Mouse (Mus musculus) regulatory T cell (primary cell): ENCODE measurements at regions not wholly inside any gene's neighbourhood (a gene's known extent, or its start where the extent isn't known, plus 50 kb on each side); places are given as distances from the start of the nearest gene placed in this dataset.
"Not testable (repeated sequence)": the region's sequence is repeated elsewhere in the genome, so short reads cannot be mapped to it uniquely, and the experiment has no call there.

Source experiments
- in situ Hi-C: fragments of 300-600 bp; cut with MboI, MseI; formaldehyde crosslinking; loops from one replicate; pipeline ENCODE4 v1.15.1; 2025; ENCODE audit warnings: high pct_unique_total_duplicates

DNA sequence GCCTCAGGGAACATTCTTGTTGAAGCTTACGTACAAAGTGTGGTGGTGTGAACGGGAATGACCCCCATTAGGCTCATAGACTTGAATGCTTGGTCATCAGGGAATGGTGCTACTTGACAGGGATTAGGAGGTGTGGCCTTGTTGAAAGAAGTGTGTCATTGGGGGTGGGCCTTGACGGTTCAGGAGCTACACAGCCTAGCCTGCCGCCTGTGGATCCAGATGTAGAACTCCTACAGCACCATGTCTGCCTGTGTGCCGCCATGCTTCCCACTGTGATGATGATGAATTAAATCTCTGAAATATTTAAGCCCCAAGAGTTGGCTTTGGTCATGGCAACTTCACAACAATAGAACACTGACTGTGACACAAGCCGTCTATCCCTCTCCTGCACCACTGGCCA, 163.6 kb downstream of the Ankrd50 start:
- in situ Hi-C loops = no loop called here

DNA sequence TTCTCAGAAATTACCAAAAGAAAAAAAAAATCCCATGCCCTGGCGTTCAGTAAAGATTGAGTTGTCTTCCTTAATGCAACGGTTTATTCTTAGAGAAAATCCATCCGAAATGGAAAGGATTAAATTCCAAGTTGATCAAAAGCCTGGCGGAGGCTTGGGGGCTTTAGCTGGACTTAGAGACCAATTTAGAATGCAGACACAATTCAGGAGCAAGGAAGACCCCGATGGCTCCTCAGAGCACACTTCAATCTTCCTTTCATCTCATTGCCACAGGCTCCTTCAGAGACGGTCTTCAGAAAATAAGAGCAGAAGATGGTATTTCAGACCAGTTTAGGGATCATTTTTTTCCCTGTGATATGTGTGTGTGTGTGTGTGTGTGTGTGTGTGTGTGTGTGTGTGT, 171.8 kb downstream of the Ankrd50 start:
- in situ Hi-C loops = no loop called here

DNA sequence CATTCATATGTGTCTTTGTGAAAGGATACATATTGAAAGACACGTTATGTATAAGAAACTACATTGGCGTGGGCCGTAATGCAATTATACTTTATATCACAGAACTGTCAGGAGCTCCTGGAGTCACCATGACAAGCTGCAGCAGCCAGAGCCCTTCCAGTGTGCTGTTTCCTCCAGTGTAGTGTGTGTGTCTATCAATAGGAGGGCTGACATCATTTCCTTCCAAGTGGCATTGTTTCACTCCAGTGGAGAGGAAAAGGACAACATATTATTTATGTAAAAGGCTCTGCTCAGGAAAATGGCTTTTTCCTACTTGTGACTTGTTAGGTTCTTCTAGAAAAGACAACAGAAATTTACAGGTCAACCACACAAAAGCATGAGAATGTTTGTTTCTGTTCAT, 172.5 kb downstream of the Ankrd50 start:
- in situ Hi-C loops = no loop called here

DNA sequence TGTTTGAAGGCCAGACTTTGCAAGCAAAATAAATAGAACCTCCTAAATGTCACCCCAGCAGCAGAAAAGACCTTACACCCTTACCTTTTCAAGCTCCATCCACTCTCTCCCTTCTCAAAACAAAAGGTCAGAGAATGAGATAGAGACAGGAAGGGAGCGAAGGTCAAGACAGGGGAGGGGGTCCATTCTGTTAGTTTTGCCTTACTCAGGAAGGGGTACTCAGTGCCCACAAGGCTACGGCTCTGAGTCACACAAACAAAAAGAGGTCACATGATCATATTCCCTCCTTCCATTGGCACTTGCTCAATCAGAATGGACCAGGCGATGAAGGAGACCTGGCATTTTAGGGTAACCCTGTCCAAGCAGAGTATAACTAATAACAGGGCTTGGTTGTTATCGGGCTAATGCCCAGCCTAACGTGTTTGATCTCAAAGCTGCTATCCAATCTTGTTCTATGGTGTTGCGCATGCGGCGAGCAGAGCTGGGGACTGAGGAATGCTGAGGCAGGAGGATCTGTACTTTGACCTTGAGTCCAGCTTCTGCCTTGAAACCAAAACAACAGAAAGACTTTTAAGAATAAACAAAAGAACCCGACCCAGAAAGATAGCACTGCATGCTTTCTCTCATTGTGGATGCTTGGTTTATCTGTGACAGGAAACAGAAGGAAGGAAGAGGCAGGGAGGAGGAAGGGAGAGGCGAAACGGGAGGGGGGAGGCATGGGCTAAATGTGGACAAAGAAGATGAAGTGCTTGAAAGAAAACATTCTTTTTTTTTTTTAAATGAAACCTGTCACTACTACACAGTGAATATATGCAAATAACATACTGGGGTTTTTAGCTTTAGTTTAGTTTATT, 184.5 kb downstream of the Ankrd50 start:
- in situ Hi-C loops = no loop called here

DNA sequence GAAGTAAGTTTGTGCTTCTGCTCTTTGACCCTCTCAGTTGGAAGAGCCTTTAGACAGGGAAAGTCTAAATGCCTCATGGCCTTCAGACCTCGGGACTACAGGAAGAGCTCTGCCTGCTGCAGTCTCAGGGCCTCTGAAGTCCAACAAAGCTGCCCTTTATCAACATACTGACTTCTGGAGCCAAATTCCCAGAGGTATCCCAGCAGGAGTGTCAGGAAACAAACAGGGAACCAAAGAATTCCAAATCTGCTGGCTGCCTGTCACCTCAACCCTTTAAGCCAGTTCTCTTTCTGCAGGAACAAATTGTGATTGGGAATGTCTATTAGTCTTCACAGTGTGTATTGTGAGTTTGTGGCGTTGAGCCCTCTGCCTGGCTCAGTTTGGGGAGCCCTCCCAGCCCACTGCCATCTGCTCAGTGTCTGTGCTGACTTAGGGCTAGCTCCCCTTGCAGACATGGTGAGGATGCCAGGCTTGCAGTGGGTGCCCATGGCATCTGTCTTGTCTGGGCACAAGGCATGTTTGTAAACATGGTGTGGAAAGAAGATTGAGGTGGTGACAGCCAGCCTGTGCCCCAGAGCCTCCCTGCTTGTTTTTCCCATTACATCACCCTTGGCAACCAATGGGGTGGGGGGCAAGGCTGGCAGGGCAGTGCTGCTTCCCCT, 185.3 kb downstream of the Ankrd50 start:
- in situ Hi-C loops = no loop called here

DNA sequence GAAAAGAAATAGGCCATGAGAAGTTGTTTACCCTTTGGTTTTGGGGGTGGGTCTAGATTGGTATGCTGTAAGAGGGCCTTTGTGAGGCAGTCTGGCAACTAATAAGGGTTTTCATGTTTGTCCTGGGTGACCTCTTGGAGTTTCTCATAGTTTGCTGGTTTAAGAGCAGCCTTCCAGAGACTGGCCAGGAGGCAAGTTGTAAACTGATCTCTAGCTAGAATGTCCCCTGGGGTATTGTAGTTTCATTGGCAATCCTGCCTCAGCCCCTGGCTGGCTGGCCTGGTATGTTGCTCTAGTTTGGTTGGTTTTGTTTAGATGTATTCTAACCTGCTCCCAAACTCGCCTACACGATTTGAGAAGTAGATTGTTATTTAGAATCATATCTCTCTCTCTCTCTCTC, 187.1 kb downstream of the Ankrd50 start:
- in situ Hi-C loops = no loop called here

DNA sequence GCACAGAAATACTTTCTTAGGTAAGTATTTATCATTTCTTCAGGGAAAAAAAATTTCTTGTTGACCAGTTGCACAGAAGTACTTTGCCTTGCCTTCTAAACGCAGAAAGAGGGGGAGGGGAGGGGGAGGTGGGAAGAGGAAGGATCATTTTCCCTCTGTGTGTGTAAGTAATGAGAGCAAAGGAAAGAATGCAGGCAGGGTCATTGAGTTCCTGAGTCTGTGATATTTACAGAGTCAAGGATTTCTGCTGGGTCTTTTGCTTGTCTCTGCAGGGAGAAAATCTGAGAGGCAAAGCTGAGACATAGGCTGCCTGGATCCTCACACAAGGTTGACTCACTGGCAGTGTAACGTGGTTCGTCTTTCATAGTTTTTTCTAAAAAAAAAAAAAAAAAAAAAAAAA, 195.6 kb downstream of the Ankrd50 start:
- in situ Hi-C loops = no loop called here

DNA sequence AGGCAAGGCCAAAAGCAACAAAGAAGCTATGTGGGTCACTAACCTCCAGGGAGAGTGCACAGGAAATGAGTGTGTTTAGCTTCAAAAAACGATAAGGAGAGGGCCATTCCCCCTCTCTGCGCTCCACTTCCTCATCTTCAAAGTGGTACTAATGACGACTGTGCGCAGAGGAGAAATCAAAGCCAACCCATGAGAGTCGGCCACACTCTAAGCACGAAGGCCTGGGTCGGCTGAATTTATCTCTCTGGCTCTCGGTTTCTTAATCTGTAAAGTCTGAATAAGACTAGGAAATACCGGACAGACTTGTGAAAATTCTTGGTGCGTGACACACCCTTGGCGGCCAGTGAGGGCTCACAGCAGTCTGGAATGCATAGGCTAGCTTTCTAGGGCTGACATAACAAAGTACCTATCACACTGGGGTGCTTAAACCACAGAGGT, 200.9 kb downstream of the Ankrd50 start:
- in situ Hi-C loops = no loop called here

DNA sequence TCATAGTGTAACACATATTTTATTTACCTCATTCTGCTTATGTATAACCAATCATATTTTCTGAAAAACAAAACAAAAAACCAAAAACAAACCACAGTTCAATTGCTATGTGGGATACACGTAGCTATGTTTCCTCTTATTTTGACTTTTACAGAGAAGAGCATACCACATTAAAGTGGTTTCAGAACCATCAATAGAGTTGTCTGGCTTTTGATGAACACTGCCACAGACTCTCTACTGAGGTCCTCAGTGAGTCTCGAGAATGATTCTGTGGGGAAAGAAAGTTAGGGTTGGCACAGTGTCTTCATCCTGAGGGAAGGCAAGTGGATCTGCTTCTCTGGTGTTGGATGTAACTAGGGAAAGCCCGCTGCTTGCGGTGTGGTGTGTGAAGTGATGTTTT, 201.8 kb downstream of the Ankrd50 start:
- in situ Hi-C loops = no loop called here

DNA sequence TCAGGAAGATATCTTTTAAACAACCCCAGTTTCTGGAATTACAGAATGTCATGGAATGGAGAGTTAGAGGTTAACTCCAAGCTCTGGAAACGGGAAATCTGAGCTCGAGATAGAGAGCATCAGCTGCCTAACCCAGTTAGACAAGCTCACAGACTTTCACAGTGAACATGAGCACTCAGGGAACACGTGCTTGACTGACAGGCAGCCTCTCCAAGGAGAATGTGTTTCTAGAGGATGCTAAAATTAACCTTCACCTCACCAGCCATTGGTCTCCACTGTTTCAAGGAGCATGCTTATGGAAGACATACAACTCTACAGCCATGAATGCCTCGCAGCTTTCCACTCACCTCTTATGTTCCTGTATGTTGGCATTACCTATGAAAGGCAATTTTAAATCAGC, 203.0 kb downstream of the Ankrd50 start:
- in situ Hi-C loops = no loop called here

DNA sequence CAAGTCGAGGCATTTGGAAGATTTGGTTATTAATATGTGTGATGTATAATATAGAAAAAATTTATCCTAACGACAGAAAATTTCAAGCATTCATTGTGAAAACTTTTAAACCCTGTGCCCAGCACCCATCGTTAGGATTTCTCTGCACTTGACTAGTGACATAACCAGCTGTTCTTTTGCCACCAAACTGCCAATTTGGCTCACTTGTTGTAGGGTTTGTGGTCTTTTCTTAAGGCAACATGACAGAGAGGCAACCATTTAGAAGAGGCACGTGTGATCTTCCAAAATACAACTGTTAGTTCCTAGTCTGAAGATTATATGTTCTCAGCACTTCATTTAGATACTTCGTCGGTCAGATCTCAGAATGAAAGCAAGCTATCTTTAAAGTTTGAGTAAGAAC, 203.8 kb downstream of the Ankrd50 start:
- in situ Hi-C loops = no loop called here

DNA sequence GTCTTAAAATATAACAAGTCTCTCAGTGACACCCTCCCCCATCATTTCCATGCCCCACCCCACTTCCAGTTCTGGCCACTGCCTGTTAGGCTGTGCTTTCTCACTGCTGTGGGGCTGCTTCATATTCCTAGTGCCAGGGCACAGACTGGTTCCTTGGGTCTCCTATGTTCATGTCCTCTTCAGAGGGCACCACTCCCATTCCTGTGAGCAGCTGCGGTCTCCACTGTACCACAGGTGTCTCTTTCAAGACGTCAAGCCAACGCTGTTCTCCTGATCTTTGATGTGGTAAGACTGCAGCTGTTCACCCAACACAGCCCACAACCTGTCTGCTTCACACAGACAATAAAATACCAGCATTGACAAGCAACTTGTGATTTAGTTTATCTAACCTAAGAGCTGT, 204.5 kb downstream of the Ankrd50 start:
- in situ Hi-C loops = no loop called here

DNA sequence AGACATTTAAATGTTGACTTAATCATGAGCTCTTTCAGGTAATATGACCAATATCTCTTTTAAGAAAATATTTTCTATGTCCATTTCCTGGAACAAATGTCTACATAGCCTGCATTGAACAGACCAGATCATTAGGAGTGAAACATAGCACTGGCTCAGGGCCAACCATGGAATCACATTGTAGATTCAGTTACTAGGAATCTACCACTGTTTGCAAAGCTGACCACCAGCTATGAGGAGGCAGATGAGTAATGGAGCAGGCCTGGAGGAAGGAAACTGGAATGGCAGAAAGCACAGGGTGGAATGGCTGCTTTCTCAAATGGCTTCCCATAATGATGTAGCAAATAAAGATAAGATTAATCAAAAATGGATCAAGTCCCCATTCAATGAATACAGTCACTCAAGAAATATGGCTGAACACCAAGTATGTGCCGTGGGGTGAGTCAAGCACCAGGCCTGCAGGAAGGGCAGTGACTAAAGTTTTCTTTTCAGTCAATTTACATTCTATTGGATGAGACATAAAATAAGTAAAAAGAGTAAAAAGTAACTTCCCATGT, 207.6 kb downstream of the Ankrd50 start:
- in situ Hi-C loops = no loop called here

DNA sequence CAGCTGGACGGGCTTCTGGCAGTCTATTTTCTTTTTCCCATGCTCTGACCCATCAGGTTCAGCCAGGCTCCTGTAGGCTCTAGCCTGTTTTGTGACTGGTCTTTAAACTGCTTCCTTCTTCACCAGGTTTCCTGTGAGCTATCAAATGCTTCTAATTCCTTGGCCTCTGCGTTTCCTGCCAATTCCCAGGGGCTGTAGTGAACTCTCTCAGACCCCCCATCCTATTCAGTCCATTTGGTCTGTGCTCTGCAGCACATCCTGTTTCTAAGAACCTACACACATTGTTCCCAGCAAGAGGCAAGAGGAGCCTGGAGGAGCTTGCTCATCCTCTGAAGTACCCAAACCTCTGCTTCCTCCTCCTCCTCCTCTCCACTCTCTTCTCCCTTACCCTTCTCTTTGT, 209.3 kb downstream of the Ankrd50 start:
- in situ Hi-C loops = no loop called here

DNA sequence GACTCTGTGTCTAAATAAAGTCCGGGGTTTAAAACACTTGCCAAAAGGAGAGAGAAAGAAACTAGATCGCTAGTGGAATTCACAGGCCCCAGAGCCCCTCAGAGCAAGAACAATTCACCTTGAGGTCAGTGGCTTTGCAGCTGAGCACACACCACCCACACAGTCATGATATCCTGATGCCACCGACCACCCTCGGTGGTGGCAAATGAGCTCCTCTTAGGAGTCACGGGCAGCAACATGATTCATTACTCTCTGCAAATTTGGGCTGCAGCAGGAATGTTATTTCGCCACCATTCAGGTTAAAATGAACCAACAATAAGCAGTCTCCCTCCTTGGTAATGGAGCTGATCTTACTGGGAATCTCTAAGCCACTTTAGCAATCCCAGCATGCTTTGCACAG, 213.9 kb downstream of the Ankrd50 start:
- in situ Hi-C loops = loop anchor here (5.0 kb wide), 1 partner anchor 1063 kb away; no protein-coding TSS in a partner anchor

DNA sequence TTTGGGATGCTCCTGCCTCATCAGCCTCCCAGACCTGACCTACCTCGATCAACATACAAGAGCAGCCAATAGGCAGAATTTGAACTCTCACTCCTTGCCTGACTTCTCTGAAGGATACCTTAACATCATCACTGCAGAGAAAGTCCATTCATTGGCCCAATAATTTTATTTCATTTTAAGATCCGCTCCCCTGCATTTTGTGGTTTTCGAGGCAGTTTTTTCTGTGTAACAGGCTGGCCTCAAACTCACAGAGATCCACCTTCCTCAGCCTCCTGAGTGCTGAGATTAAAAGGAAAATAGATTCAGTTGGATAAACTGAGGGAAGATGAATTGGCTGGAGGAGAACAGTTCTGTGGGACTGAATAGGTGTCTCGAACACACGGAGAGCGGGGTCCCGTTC, 216.4 kb downstream of the Ankrd50 start:
- in situ Hi-C loops = no loop called here

DNA sequence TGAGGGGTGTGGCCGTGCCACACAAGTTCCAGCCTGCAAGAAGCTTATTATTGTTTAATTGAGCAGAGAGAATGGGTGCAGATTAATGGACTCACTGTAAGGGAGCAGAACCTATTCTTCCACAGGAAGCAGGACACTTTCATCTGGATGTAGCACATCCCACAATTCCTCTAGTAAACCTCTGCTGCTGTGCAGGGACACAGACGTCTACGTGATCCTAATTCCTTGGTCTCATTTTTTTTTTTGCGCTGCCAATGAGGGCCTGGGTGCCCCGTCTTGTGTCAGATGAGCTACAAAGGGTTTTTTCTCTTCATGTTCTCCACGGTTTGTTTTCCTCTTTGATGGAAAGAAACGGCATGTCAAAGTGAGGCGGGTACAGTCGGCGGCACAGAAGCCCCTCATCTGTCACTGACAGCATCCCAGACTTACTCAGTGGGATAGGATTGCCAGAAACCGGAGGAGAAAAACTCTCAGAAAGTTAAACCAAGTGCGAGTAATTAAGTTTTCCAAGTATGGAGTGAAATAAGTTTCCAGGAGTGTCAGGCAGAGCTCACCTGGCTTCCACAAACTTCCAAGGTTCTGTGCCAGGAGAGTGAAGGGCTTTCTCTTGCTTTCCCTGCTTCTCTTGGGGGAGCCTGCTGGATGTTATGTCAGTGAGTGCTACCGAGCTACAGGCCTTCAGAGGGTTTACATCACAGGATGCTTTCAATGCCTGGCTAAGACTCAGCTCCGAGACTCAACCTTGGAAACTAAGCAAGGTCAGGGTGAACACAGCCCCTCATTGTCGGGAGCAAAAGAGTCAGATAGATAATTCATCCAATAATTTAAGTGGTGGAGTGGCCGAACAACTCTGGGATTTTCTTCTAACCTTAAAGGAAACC, 221.1 kb downstream of the Ankrd50 start:
- in situ Hi-C loops = no loop called here

DNA sequence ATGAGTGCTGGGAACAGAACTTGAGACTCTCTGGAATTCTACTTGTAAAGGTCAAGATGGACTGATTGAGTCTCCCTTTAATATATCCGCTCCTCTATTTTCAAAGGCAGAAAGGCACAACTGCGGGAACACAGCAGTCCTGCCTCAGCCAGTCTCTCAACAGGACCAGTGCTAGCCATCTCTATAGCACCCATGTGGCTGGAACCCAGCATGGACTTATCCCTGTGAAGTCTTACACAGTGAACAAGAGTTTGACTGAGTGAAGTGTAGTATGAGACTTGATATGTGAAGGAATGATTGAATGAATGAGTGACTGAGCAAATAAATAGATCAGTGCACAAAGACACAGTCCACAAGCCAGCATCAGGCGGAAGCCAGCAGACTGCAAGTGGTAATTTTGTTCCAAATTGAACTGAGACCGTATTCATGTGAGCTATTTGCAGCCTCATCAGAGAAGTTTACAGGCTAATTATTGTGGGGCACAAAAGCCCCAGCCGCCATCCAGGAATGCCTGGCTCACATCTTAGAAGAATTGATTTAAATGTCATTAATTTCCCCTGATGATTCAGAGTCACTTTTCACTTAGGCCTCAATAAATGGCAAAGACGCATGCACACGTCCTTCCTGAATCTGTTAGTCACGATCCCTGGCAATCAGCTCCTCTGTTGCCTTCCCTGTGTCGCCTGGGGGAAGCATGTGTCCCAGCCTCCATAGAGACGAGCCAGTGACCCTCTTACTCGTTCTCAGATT, 223.1 kb downstream of the Ankrd50 start:
- in situ Hi-C loops = no loop called here

DNA sequence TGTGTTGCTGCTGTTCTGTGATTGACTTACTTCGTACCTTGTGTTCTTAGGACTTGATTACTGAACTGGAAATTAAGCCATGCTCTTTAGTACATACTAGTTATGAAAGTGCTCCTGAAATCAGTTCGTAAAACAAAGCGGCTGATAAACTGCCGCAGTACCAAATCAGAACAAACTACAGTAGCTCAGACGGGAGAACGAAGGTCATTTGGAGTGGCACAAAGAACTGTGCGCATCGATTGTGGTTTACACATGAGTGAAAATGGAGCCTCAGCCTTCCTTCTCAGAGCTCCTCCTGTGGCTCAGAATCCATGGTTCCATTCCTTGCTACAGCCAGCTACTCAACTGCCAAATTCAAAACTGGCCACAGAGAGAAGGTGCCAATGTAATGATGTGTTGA, 225.4 kb downstream of the Ankrd50 start:
- in situ Hi-C loops = not testable (repeated sequence)

DNA sequence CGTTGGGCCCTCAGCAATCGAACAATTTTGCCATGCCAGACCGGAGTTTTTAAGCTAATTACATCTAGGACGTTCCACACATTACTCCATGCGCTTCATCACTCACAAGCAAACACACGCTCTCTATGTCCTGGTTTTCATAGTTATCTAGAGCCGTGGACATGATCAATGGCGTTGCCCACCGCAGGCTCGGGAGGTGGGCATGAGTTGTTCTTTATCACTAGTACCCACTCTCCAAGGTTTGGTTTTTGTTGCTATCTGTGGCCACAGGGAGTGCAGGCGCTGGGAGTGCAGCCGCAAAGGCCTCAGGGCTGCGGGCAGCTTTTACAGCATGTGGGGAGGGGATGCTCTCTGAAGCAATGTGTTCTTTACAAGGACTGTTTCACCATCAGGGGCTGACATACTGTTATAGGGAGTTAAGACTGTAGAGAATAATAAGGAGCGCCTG, 226.8 kb downstream of the Ankrd50 start:
- in situ Hi-C loops = no loop called here
